Mouse (Mus musculus) heart, embryonic 14.5 days (tissue): ENCODE data around the gene Gm28053. TPM values are rescaled to one million over a fixed set of nuclear protein-coding genes. Genes with fewer than 3 reads are reported as not detected.

Experiments used
- ATAC-seq: fragments of 200-750 bp; cut with Nextera tagmentation; 2 replicates; pipeline ENCODE4 v1.8.0; 2017; ENCODE audit warnings: low read depth, moderate TSS enrichment; ENCODE audit not compliant: insufficient number of reproducible peaks, insufficient read depth, low FRiP score
- H3K27ac ChIP-seq, 2 experiments: fragments of 200-500 bp in 1 of 2; fragments of 300-500 bp in 1 of 2; sonication (generic) in 1 of 2; replicated peaks in 1 of 2; 2 replicates each; pipeline ENCODE4 v1.5.1; 2012 to 2014; ENCODE audit warnings: low read depth in 2 of 2, low read length in 2 of 2, control low read depth in 1 of 2, mild to moderate bottlenecking in 1 of 2, mixed read lengths in 1 of 2; ENCODE audit not compliant: control insufficient read depth in 1 of 2, insufficient read depth in 1 of 2
- H3K27me3 ChIP-seq: fragments of 300-500 bp; sonication (generic); 2 replicates; pipeline ENCODE4 v1.6.1; 2014; ENCODE audit warnings: mild to moderate bottlenecking, low read length, control low read depth; ENCODE audit not compliant: control insufficient read depth, insufficient read depth
- H3K36me3 ChIP-seq: fragments of 300-500 bp; sonication (generic); 2 replicates; pipeline ENCODE4 v1.6.1; 2014; ENCODE audit warnings: mild to moderate bottlenecking, control low read depth, low read length, mixed read lengths; ENCODE audit not compliant: control insufficient read depth, insufficient read depth
- H3K4me1 ChIP-seq, 2 experiments: fragments of 200-500 bp in 1 of 2; fragments of 300-500 bp in 1 of 2; sonication (generic) in 1 of 2; 2 replicates each; pipeline ENCODE4 v1.6.1; 2012 to 2014; ENCODE audit warnings: low read length in 2 of 2, control low read depth in 1 of 2, mixed read lengths in 1 of 2; ENCODE audit not compliant: control insufficient read depth in 2 of 2, insufficient read depth in 2 of 2
- H3K4me2 ChIP-seq: fragments of 300-500 bp; sonication (generic); 2 replicates; pipeline ENCODE4 v1.6.1; 2014; ENCODE audit warnings: mild to moderate bottlenecking, low read length
- H3K4me3 ChIP-seq, 2 experiments: fragments of 200-500 bp in 1 of 2; fragments of 300-500 bp in 1 of 2; sonication (generic) in 1 of 2; 2 replicates each; pipeline ENCODE4 v1.5.1; 2012 to 2014; ENCODE audit warnings: low read length in 2 of 2, mild to moderate bottlenecking in 2 of 2, control low read depth in 1 of 2, low read depth in 1 of 2, moderate library complexity in 1 of 2; ENCODE audit not compliant: control insufficient read depth in 1 of 2, insufficient read depth in 1 of 2
- H3K9ac ChIP-seq: fragments of 300-500 bp; sonication (generic); 2 replicates; pipeline ENCODE4 v1.6.1; 2014; ENCODE audit warnings: mild to moderate bottlenecking, low read length
- H3K9me3 ChIP-seq: fragments of 300-500 bp; sonication (generic); 2 replicates; pipeline ENCODE4 v1.6.1; 2016; ENCODE audit warnings: low read length, control low read depth; ENCODE audit not compliant: control insufficient read depth
- WGBS: fragments of 180-500 bp; shearing (Covaris S2); extraction: QIAGEN DNeasy Blood & Tissue Kit; methylation state at CpG from one replicate; pipeline ENCODE4 v1.1.7; 2014; 5-methylcytosine and 5-hydroxymethylcytosine counted together
- polyA plus RNA-seq: library from polyadenylated mRNA; unstranded; fragments of >200 nt; fragmentation: Nextera tagmentation; extraction: Ambion mirVana; gene quantifications from 2 replicates; pipeline ENCODE4 v1.2.1, GENCODE M21; 2014

The Gm28053 gene
- polyA plus RNA-seq, 1 experiment from 2014 or later: 5.1 TPM

GRCm38 (mm10) chr6:48801897-48802296 lies 83.5 kb downstream of the Gm28053 start:
- Histone ChIP-seq H3K9ac (no peak overlapping the region), H3K27ac (no peak overlapping the region), H3K4me3 (no peak overlapping the region), H3K4me1 (no peaks in the 10 kb centered on the region), H3K9me3 (0 out of 2 replicates have a peak, but pooled peaks cover 5% of the 10 kb centered on the region), H3K4me2 (no peak overlapping the region), H3K27me3 (no peaks in the 10 kb centered on the region), H3K36me3 (no peaks in the 10 kb centered on the region)
- ATAC-seq: no peak
- WGBS: 76% methylated on average over 1 of the region's 1 CpGs

Other genes starting within 250 kb of the Gm28053 start
- gene Atp6v0e2, start 181.0 kb upstream of the Gm28053 start, polyA plus RNA-seq: 21.8 and 22.8 TPM in 2 replicates
- gene Lrrc61, start 163.8 kb upstream of the Gm28053 start, polyA plus RNA-seq: 3.5 and 4.9 TPM in 2 replicates
- 39.4 and 45.3 TPM in 2 replicates for gene Rarres2, start 145.8 kb upstream of the Gm28053 start, polyA plus RNA-seq
- 1.3 TPM in 1 of 2 replicates, not detected in the other for gene Gm45021, start 129.0 kb upstream of the Gm28053 start, polyA plus RNA-seq
- gene Repin1, start 124.7 kb upstream of the Gm28053 start, polyA plus RNA-seq: 23.4 and 25.4 TPM in 2 replicates
- gene Gm44965, start 124.7 kb upstream of the Gm28053 start, polyA plus RNA-seq: 0.84 TPM in 1 of 2 replicates, not detected in the other
- gene Zfp775, start 116.5 kb upstream of the Gm28053 start, polyA plus RNA-seq: 5.4 and 6.3 TPM in 2 replicates
- gene AI854703, start 91.8 kb upstream of the Gm28053 start, polyA plus RNA-seq: 0.82 and 1.1 TPM in 2 replicates
- 0.85 and 1.2 TPM in 2 replicates for gene Gimap8, start 71.4 kb upstream of the Gm28053 start, polyA plus RNA-seq
- 5.8 and 6.3 TPM in 2 replicates for gene Gimap9, start 42.5 kb upstream of the Gm28053 start, polyA plus RNA-seq
- gene Gimap4, start 34.1 kb upstream of the Gm28053 start, polyA plus RNA-seq: 20.7 and 25.2 TPM in 2 replicates
- gene Gimap6, start 10.4 kb upstream of the Gm28053 start, polyA plus RNA-seq: 37.6 and 40.2 TPM in 2 replicates
- gene Gimap7, start within 50 bp of the Gm28053 start, polyA plus RNA-seq: not detected in 2 replicates
- gene Gimap1, start 20.4 kb downstream of the Gm28053 start, polyA plus RNA-seq: 26.1 and 27.5 TPM in 2 replicates
- 6.8 and 8.7 TPM in 2 replicates for gene Gimap5, start 27.6 kb downstream of the Gm28053 start, polyA plus RNA-seq
- not detected in 2 replicates for gene Gimap3, start 52.2 kb downstream of the Gm28053 start, polyA plus RNA-seq
- 101 and 119 TPM in 2 replicates for gene Tmem176a, start 122.3 kb downstream of the Gm28053 start, polyA plus RNA-seq
- 274 and 295 TPM in 2 replicates for gene Tmem176b, start 122.9 kb downstream of the Gm28053 start, polyA plus RNA-seq
- gene Aoc1, start 154.3 kb downstream of the Gm28053 start, polyA plus RNA-seq: not detected in 2 replicates
- gene 1600015I10Rik, start 211.3 kb downstream of the Gm28053 start, polyA plus RNA-seq: 0.11 TPM in 1 of 2 replicates, not detected in the other